Comparison of ENCODE assay signal across 18 mouse cellular contexts in genomic region chrX:101616183-101616582, GRCm38 (mm10).
"Had no signal": no experiment of that assay in that cellular context is flagged by ENCODE, and none has a peak within 500 bp of the region (broad histone marks: within the 10 kb centered on the region; RNA-seq: fewer than 3 reads in every experiment).

No protein-coding gene starts in this region.

- H3K4me1 ChIP-seq: limb, embryonic 10.5 days; limb, embryonic 13.5 days; liver, embryonic 13.5 days had no signal

- H3K9ac ChIP-seq: limb, embryonic 13.5 days; liver, embryonic 13.5 days; lung, embryonic 14.5 days had no signal

- H3K4me3 ChIP-seq: layer of hippocampus, adult 2 months; limb, embryonic 10.5 days; limb, embryonic 13.5 days; liver, embryonic 13.5 days had no signal

- H3K4me2 ChIP-seq: limb, embryonic 13.5 days; liver, embryonic 13.5 days; lung, embryonic 14.5 days; midbrain, embryonic 11.5 days had no signal

- DNase-seq: kidney, adult 2 months; kidney, postnatal 25 days; layer of hippocampus, adult 9-11 months; liver; liver, embryonic 13.5 days; lung, embryonic 14.5 days; midbrain, embryonic 14.5 days; thymus, adult 2 months; thymus, postnatal 14 days; thymus, postnatal 4 days had no signal

- H3K36me3 ChIP-seq: limb, embryonic 10.5 days; limb, embryonic 13.5 days; liver, embryonic 13.5 days had no signal

- H3K27me3 ChIP-seq: liver, embryonic 13.5 days had no signal

- H3K27ac ChIP-seq: kidney, postnatal 0 days; layer of hippocampus, adult 2 months; limb, embryonic 10.5 days; limb, embryonic 13.5 days; liver, embryonic 13.5 days; macrophage; stomach, postnatal 0 days had no signal

- ATAC-seq: lung, postnatal 0 days had no signal

- H3K9me3 ChIP-seq: limb, embryonic 10.5 days; limb, embryonic 13.5 days; liver, embryonic 13.5 days had no signal
